Mouse (Mus musculus) CH12.LX (cell line): ENCODE data around the gene Arnt.

Source experiments
- CHD1 ChIP-seq: IDR thresholded peaks from 2 replicates; pipeline ENCODE4 v1.6.1; 2012; ENCODE audit warnings: low read depth, low read length, improper control_type of control experiment, inconsistent platforms
- CTCF ChIP-seq, 2 experiments: IDR thresholded peaks in 1 of 2; conservative IDR thresholded peaks in 1 of 2; 2 replicates each; pipeline ENCODE4 v1.5.1; 2011 to 2012; ENCODE audit warnings: low read depth in 2 of 2, low read length in 2 of 2, improper control_type of control experiment in 1 of 2, inconsistent platforms in 1 of 2, mild to moderate bottlenecking in 1 of 2, moderate library complexity in 1 of 2
- E2F4 ChIP-seq: IDR thresholded peaks from 2 replicates; pipeline ENCODE4 v1.6.1; 2011; ENCODE audit warnings: low read depth, low read length, improper control_type of control experiment; ENCODE audit not compliant: insufficient replicate concordance
- EP300 ChIP-seq: IDR thresholded peaks from 2 replicates; pipeline ENCODE4 v1.6.1; 2011; ENCODE audit warnings: low read length, improper control_type of control experiment
- MYC ChIP-seq: IDR thresholded peaks from 2 replicates; pipeline ENCODE4 v1.6.1; 2011; ENCODE audit warnings: low read depth, mild to moderate bottlenecking, improper control_type of control experiment, low read length
- NRF1 ChIP-seq: IDR thresholded peaks from 2 replicates; pipeline ENCODE4 v1.6.1; 2014; ENCODE audit warnings: low read depth, mild to moderate bottlenecking, inconsistent platforms, low read length, improper control_type of control experiment, moderate library complexity
- POLR2A ChIP-seq: IDR thresholded peaks from 2 replicates; pipeline ENCODE4 v1.6.1; 2011; ENCODE audit warnings: low read depth, mild to moderate bottlenecking, improper control_type of control experiment, low read length
- RCOR1 ChIP-seq: conservative IDR thresholded peaks from 2 replicates; pipeline ENCODE4 v1.6.1; 2012; ENCODE audit warnings: low read depth, mild to moderate bottlenecking, inconsistent platforms, low read length, improper control_type of control experiment
- SIN3A ChIP-seq: IDR thresholded peaks from 2 replicates; pipeline ENCODE4 v1.6.1; 2012; ENCODE audit warnings: low read length, improper control_type of control experiment, inconsistent platforms
- UBTF ChIP-seq: IDR thresholded peaks from 2 replicates; pipeline ENCODE4 v1.6.1; 2012; ENCODE audit warnings: low read depth, mild to moderate bottlenecking, inconsistent platforms, low read length, improper control_type of control experiment, moderate library complexity
- USF2 ChIP-seq: conservative IDR thresholded peaks from 2 replicates; pipeline ENCODE4 v1.6.1; 2011; ENCODE audit warnings: low read depth, low read length, improper control_type of control experiment

GRCm38 (mm10) chr3:95394385-95394784 is 39.8 kb upstream of the Arnt start:
- TF ChIP-seq UBTF (no peak), POLR2A (no peak), CTCF (conservative IDR thresholded peaks at IDR 0.05 in 1 of 2, IDR thresholded peaks at IDR 0.05 in 1 of 2; ENCODE audit: low read depth in 2 of 2, low read length in 2 of 2) (peak; percentile 25 to 82; a peak in 2 of 4 replicates), SIN3A (no peak), EP300 (no peak), MYC (no peak), RCOR1 (no peak), E2F4 (no peak), CHD1 (no peak), USF2 (no peak), NRF1 (no peak)
